Mouse (Mus musculus) large intestine, adult 2 months (tissue): ENCODE data around the gene Mpp3. TPM values are rescaled to one million over a fixed set of nuclear protein-coding genes. Genes with fewer than 3 reads are reported as not detected.

ENCODE experiments used
- DNase-seq: peaks from one replicate; pipeline ENCODE4 v3.0.0-alpha.2; 2012; ENCODE audit warnings: low read depth, low spot score
- WGBS: fragments of 180-500 bp; shearing (Covaris S2); methylation state at CpG from one replicate; pipeline ENCODE4 v1.1.7; 2018; 5-methylcytosine and 5-hydroxymethylcytosine counted together
- polyA plus RNA-seq: library from polyadenylated mRNA; depleted of rRNA; stranded (reverse); fragments of >200 nt; gene quantifications from 2 replicates; pipeline ENCODE4 v1.2.3, GENCODE M21; 2012; rRNA removed

The Mpp3 gene
- polyA plus RNA-seq: 2.4 and 2.9 TPM in 2 replicates

- DNase-seq: no peak
- WGBS: 64% methylated on average over 6 of the region's 6 CpGs
Measured at GRCm38 (mm10) chr11:102028087-102028816, at the start of gene Mpp3. Mpp3 (minus strand) TSS chr11:102028461.

- DNase-seq: no peak
- WGBS: 31% methylated on average over 14 of the region's 14 CpGs
Measured at GRCm38 (mm10) chr11:102073722-102074121, 45.5 kb upstream of the Mpp3 start.

DNA sequence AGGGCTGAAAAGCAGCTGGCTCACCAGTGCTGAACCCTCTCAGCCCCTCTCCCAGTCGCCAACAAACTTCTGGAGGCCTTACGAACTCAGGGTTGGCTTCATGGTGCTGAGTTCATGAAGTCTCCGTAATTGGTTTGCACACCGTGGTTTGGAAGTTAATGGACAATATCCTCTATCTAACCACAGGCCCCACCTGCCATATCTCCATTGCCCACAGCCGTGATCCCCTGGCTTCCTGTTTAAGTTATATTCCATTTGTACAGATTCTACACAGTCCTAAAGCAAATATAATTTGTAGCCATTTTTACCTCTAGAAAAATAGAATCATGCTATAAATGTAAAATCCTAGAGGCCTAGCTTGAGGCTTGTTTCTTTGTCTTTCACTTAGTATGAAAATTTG is 44.5 kb upstream of the Mpp3 start:
- 73% methylated on average over 5 of the region's 5 CpGs for WGBS
- no peak for DNase-seq

DNA sequence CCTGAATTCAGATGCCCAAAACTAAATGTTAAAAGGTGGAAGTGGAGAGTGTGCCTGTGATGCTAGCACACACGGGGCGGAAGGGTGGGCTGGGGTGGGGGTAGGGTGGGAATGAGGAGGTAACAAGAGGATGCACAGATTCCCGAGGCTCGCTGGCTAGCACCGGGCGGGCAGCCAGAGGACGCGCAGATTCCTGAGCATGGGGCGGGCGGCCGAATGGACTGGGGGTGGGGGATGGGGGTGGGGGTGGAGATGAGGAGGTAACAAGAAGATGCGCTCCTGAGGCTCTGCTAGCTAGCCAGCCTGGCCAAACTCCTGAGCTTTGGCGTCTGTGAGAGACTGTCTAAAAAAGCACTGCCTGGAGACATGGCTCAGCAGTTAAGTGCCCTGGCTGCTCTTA is 42.2 kb upstream of the Mpp3 start:
- WGBS: 46% methylated on average over 13 of the region's 13 CpGs

GRCm38 (mm10) chr11:102069633-102070032 is 41.4 kb upstream of the Mpp3 start:
- no peak for DNase-seq
- WGBS: 76% methylated on average over 11 of the region's 11 CpGs

More for the DNA sequence above, 42.2 kb upstream of the Mpp3 start:
- no peak for DNase-seq

GRCm38 (mm10) chr11:102068969-102069368 is 40.7 kb upstream of the Mpp3 start:
- 48% methylated on average over 2 of the region's 2 CpGs for WGBS
- DNase-seq: no peak

GRCm38 (mm10) chr11:102063076-102063475 is 34.8 kb upstream of the Mpp3 start:
- WGBS: 54% methylated on average over 13 of the region's 13 CpGs
- DNase-seq: no peak

DNA sequence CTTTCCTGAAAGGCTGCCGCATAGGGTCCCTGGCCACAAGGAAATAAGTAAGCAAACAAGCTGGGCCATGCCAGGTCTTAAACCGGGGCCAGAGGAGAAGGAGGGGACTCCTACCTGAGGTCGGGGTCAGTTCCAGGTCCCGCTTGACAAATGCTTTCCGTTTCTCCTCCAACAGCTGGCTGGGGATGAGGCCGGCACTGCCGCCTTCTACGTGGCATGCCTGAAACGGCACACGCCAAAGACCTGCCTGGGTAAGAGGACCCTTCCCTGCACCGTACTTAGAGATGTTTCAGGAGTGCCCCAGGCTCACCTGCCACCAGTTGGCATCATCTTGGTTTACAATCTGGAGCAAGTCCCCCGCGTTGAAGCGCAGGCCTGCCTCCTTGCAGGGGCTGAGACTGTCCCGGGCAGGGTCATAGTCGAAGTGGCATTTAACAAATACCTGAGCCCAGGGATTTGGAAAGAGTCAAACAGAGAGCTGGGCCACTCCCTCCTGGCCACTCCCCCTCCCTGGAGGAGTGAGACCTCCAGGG is 33.7 kb upstream of the Mpp3 start:
- no peak for DNase-seq

GRCm38 (mm10) chr11:102061236-102061940 is 33.1 kb upstream of the Mpp3 start:
- peak; percentile 42 for DNase-seq
- 8% methylated on average over 23 of the region's 23 CpGs for WGBS

More for the DNA sequence above, 33.7 kb upstream of the Mpp3 start:
- WGBS: 55% methylated on average over 16 of the region's 16 CpGs

DNA sequence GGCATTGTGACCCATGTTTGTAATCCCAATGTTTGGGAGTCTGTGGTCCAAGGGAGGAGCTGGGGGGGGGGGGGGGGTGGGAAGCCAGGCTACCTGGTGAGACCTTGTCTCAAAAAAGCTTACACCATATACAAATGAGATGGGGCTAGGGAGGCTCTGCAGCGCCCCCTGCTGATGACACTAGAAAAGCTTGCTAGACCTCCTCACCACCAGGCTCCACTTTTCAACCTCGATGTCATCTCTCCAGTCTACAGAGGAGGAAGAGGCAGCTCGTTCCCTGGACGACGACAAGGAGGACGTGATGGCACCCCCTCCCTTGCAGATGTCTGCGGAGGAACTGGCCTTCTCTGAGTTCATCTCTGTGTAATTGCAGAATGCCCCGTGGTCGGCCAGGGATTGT is 25.6 kb upstream of the Mpp3 start:
- 25% methylated on average over 9 of the region's 9 CpGs for WGBS
- DNase-seq: no peak

DNA sequence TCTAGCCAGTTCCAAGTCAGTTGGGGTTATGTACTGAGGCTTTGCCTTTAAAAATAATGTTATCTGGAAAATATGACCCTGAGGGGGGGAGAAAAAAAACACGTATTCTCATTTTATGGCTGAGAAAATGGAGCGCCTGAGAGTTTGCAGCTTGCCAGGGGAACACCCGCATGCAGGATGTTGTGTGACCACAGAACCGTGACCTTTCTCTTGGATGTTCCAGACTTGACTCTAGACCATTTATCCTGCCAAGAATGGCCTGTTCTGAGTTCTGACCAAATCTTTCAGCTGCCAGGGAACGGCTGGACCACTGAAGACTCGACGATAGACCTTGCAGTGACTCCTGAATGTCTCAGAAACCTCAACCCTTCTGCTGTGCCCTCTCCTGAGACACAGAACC is 24.9 kb upstream of the Mpp3 start:
- WGBS: 48% methylated on average over 7 of the region's 7 CpGs
- no peak for DNase-seq

DNA sequence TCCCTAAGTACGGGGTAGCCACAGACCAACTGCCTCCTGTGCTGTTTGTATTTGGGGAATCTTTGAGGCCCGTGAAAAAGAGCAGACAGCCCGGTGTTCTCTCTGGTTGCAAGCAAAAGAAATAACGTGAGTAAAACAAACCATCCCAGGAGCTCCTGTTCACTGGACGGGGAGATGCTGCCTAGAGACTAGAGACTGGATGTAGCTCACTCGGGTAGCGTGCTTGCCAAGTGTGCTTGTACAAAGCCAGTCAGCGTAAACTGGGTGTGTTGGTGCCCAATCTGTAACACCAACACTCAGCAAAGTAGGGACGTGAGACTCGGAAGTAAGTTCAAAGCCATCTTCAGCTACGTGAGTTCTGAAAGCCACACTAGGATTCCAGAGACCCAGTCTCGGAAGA is 24.4 kb upstream of the Mpp3 start:
- no peak for DNase-seq
- 73% methylated on average over 12 of the region's 12 CpGs for WGBS

DNA sequence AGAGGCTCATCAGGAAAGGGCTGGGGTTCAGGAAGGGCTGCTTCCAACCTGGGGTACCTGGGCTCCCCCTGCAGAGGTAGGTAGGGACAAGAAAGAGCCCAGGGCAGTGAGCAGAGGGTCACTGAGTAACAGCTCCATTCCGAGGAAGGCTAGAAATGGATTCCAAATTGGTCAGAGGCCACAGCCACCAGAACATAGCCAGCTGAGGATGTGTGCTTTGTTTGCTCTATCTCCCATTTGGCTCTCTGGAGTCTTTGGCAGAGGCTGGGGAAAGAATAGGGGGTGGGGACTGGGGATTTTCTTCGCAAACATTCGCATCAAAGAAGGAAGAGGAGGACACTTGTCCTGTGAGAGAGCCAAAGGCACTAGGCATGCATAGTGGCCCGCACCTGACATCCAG is 23.7 kb upstream of the Mpp3 start:
- 38% methylated on average over 4 of the region's 4 CpGs for WGBS
- no peak for DNase-seq

DNA sequence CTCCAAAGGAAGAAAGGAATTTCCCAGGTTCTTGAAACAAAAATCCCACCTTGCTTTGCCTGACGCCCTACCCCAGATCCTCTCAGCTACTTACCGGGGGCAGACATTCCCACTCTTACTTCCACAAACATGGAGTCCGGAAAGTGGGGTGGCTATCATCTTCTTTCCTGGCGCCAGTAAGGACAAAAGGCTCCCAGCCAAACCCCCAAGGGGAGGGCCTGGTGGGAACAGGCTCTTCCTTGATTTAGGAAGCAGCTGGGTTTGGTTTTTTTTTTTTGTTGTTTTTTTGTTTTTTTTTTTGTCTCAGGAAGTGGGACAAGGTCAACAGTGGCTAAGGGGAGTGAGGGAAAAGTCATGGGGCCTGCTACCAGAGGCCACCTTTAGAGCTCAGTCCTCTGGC is 23.3 kb upstream of the Mpp3 start:
- no peak for DNase-seq
- WGBS: 69% methylated on average over 4 of the region's 4 CpGs

- DNase-seq: no peak
- 59% methylated on average over 14 of the region's 14 CpGs for WGBS
Measured at GRCm38 (mm10) chr11:102049875-102050482, 21.7 kb upstream of the Mpp3 start.

DNA sequence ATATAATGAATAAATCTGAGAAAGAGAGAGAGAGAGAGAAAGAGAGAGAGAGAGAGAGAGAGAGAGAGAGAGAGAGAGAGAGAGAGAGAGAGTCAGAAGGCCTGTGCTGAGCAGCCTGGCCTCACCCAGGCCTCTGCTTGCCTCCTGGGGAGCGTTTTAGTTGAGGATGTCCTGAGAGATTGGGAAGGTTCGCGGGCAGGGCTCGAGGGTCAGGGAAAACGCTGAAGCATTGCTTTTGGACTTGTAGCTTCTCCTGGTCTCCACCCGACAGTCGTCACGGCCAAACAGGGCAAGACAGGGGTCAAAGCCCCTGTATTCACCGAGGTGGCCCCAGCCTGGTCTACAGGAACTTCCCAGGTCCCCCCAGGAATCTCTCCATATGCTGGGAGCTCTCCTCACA is 18.3 kb upstream of the Mpp3 start:
- WGBS: 79% methylated on average over 9 of the region's 9 CpGs
- DNase-seq: no peak

DNA sequence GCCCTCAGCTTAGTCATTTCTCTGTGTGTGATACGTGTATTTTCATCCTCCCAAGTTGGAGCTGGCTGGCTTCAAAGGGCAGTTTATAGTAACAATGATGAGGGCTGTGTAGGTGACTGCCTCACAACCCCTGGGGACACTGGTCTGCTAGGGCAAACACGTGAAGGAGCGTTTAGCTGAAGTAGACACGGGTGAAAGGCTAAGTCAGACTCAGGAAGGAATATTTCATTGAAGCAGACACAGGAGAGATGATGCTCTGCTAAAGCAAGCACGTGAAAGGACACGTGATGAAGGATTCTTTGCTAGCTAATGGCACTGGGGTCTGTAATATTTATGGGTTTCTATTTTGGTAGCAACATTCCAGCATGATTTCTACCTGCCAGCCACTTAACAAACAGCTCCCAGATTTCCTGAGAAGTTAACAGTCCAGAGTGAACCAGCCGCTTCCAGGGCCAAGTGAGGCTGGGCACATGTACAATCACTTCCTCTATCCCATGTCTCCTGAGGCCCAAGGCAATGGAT is 16.5 kb upstream of the Mpp3 start:
- WGBS: 62% methylated on average over 7 of the region's 7 CpGs
- no peak for DNase-seq

DNA sequence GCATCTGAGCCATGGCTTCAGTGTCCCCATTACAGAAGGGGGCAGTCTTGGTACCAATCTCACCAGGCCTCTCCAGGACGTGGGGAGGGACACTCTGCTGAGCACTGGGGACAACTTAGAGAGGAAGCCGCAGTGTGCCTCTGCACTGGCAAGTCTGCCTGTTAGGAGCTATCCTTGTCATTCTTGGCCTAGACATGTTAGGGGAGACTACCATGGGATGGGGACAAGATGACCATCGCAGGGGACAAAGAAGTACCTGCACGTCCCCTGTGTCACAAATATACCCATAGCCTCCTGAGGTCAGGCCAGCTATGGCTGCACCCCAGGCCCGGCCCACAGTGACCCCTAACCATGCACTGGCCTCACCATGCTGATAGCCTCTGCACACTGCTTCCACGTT is 15.1 kb upstream of the Mpp3 start:
- DNase-seq: no peak
- WGBS: 79% methylated on average over 6 of the region's 6 CpGs

DNA sequence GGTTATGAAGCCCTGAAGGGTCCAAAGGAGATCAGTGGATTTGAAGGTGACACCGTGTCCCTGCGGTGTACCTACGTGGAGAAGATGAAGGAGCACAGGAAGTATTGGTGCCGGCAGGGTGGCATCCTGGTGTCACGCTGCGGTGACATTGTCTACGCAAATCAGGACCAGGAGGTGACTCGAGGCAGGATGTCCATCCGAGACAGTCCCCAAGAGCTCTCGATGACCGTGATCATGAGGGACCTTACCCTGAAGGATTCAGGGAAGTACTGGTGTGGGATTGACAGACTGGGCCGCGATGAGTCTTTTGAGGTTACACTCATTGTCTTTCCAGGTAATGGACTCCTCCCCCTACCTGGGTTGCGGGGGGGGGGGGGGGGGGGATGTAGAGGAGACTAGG is 14.7 kb upstream of the Mpp3 start:
- DNase-seq: no peak
- 90% methylated on average over 14 of the region's 14 CpGs for WGBS

DNA sequence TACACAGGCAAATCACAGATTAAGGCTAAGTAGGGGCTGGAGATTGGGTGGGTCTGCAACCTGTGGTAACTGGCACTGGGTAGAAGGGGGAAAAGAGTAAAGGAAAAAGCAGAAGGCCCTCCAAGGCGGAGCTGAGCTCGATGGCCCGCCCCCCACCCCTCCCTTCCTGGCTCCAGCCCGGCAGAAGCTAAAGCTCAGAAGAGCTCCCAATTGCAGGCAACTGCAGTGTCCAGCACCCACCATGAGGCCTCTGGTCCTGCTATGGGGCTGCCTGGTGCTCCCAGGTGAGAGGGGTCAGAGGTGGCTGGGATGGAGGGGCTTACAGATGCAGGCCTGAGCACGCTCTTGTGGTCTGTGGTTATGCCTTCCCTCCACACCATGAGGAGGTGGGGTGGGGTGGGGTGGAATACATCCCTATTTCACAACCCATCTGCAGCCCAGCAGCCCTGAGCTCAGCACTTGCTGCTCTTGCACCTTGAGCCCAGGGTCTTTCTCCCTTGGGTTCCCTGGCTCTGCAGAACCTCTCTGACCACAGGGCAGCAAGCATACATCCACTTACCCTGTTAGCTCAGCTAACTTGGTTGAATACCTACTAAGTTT is 13.2 kb upstream of the Mpp3 start, which contains the start of gene Cd300lg:
Gene Cd300lg (plus strand): TSS at position 160 of the 600 bp plus-strand sequence.
- no peak for DNase-seq
- WGBS: 51% methylated on average over 5 of the region's 5 CpGs
